Mouse (Mus musculus): Measurements from ENCODE around the gene Tgfb1i1. TPM values are rescaled to one million over a fixed set of nuclear protein-coding genes. Genes with fewer than 3 reads are reported as not detected.

The Tgfb1i1 gene
- polyA plus RNA-seq, 1 experiment from 2014 or later, result 34.3 TPM

- no peak overlapping the region for H3K4me3 ChIP-seq (ENCODE audit: low read depth, low read length)
- ATAC-seq (ENCODE audit: low FRiP score), result no peak
- no peak overlapping the region for H3K9ac ChIP-seq (ENCODE audit: low read length)
- 88% methylated on average over 6 of the region's 6 CpGs for WGBS
- H3K27me3 ChIP-seq (ENCODE audit: control insufficient read depth, insufficient read depth, low read length), result no peaks in the 10 kb centered on the region
- H3K4me1 ChIP-seq (ENCODE audit: control insufficient read depth, insufficient read depth, low read length), result no peaks in the 10 kb centered on the region
- no peaks in the 10 kb centered on the region for H3K9me3 ChIP-seq (ENCODE audit: control insufficient read depth, low read length)
- DNase-seq (ENCODE audit: low spot score, missing footprints), result no peak
- no peak overlapping the region for H3K4me2 ChIP-seq
- no peak overlapping the region for H3K27ac ChIP-seq (ENCODE audit: low read depth, low read length)
- H3K36me3 ChIP-seq (ENCODE audit: control insufficient read depth, insufficient read depth, low read length), result no peaks in the 10 kb centered on the region
Measured at GRCm38 (mm10) chr7:128304198-128304597, 57.6 kb downstream of the Tgfb1i1 start.

GRCm38 (mm10) chr7:128304907-128305306, 58.3 kb downstream of the Tgfb1i1 start:
- Histone ChIP-seq H3K9me3 (ENCODE audit: control insufficient read depth, low read length) (no peaks in the 10 kb centered on the region), H3K27ac (ENCODE audit: low read depth, low read length) (no peak overlapping the region), H3K9ac (ENCODE audit: low read length) (no peak overlapping the region), H3K27me3 (ENCODE audit: control insufficient read depth, insufficient read depth, low read length) (no peaks in the 10 kb centered on the region), H3K36me3 (ENCODE audit: control insufficient read depth, insufficient read depth, low read length) (no peaks in the 10 kb centered on the region), H3K4me2 (no peak overlapping the region), H3K4me3 (ENCODE audit: low read depth, low read length) (no peak overlapping the region), H3K4me1 (ENCODE audit: control insufficient read depth, insufficient read depth, low read length) (no peaks in the 10 kb centered on the region)
- ATAC-seq (ENCODE audit: low FRiP score) (no peak), DNase-seq (ENCODE audit: low spot score, missing footprints) (no peak)
- WGBS, result 11% methylated on average over 5 of the region's 5 CpGs

Small RNA genes lying within 50 kb of the gene (microRNA-seq; reads per million reads assigned to microRNA genes)
- not detected for gene Mir3103

Other genes starting within 250 kb of the Tgfb1i1 start
- gene Trim72, start 242.9 kb upstream of the Tgfb1i1 start, polyA plus RNA-seq (2014; fragmentation: Nextera tagmentation; extraction: Ambion mirVana), result 0.07 TPM in 1 of 2 replicates, not detected in the other
- 0.20 and 0.37 TPM in 2 replicates for gene Itgam, start 184.2 kb upstream of the Tgfb1i1 start, polyA plus RNA-seq (2014; fragmentation: Nextera tagmentation; extraction: Ambion mirVana)
- gene Gm49368, start 184.1 kb upstream of the Tgfb1i1 start, polyA plus RNA-seq (2014; fragmentation: Nextera tagmentation; extraction: Ambion mirVana), result not detected in 2 replicates
- 0.19 TPM in 1 of 2 replicates, not detected in the other for gene Itgax, start 117.3 kb upstream of the Tgfb1i1 start, polyA plus RNA-seq (2014; fragmentation: Nextera tagmentation; extraction: Ambion mirVana)
- not detected in 2 replicates for gene Itgad, start 92.4 kb upstream of the Tgfb1i1 start, polyA plus RNA-seq (2014; fragmentation: Nextera tagmentation; extraction: Ambion mirVana)
- gene Cox6a2, start 40.4 kb upstream of the Tgfb1i1 start, polyA plus RNA-seq (2014; fragmentation: Nextera tagmentation; extraction: Ambion mirVana), result not detected in 2 replicates
- gene Armc5, start 9.5 kb upstream of the Tgfb1i1 start, polyA plus RNA-seq (2014; fragmentation: Nextera tagmentation; extraction: Ambion mirVana), result 5.8 and 7.1 TPM in 2 replicates
- 13.7 and 14.2 TPM in 2 replicates for gene 9130023H24Rik, start 8.8 kb upstream of the Tgfb1i1 start, polyA plus RNA-seq (2014; fragmentation: Nextera tagmentation; extraction: Ambion mirVana)
- 0.16 TPM in 1 of 2 replicates, not detected in the other for gene Slc5a2, start 18.8 kb downstream of the Tgfb1i1 start, polyA plus RNA-seq (2014; fragmentation: Nextera tagmentation; extraction: Ambion mirVana)
- gene BC017158, start 51.4 kb downstream of the Tgfb1i1 start, polyA plus RNA-seq (2014; fragmentation: Nextera tagmentation; extraction: Ambion mirVana), result 19.1 and 21.0 TPM in 2 replicates
- gene Rgs10, start 171.9 kb downstream of the Tgfb1i1 start, polyA plus RNA-seq (2014; fragmentation: Nextera tagmentation; extraction: Ambion mirVana), result 10.0 and 11.7 TPM in 2 replicates
- gene Tial1, start 214.9 kb downstream of the Tgfb1i1 start, polyA plus RNA-seq (2014; fragmentation: Nextera tagmentation; extraction: Ambion mirVana), result 43.9 and 46.6 TPM in 2 replicates

Measured in midbrain, embryonic 11.5 days (tissue).